Mouse (Mus musculus) monocyte, adult 5-6 weeks (primary cell): Measurements from ENCODE around the gene Acsf3. TPM values are rescaled to one million over a fixed set of nuclear protein-coding genes. Genes with fewer than 3 reads are reported as not detected.

Source experiments
- ATAC-seq: fragments of 153-309, 156-312 bp; replicated peaks from 2 replicates; pipeline ENCODE4 v1.8.0; 2017; ENCODE audit warnings: mild to moderate bottlenecking; ENCODE audit not compliant: low TSS enrichment, insufficient number of reproducible peaks, severe bottlenecking, poor library complexity, low FRiP score
- total RNA-seq: library from RNA; stranded (forward); fragments of 200-1000, 200-491, 200-594 nt; gene quantifications from 3 replicates; pipeline ENCODE4 v1.2.3, GENCODE M21; 2017

Acsf3 gene
- total RNA-seq, 1 experiment from 2014 or later: 4.1 TPM

GRCm38 (mm10) chr8:122758597-122758996 is 16.7 kb upstream of the Acsf3 start:
- no peak for ATAC-seq

GRCm38 (mm10) chr8:122760116-122760515 is 15.2 kb upstream of the Acsf3 start:
- ATAC-seq: no peak

- no peak for ATAC-seq
These were observed 14.2 kb upstream of the Acsf3 start for GRCm38 (mm10) chr8:122761109-122761508.

GRCm38 (mm10) chr8:122762731-122763266 is 12.5 kb upstream of the Acsf3 start:
- ATAC-seq: peak; percentile 72

- ATAC-seq: peak; percentile 38; the same call in 1 of the 2 replicates
These were observed 12.0 kb upstream of the Acsf3 start for GRCm38 (mm10) chr8:122763267-122763738.

- ATAC-seq: no peak
These were observed 10.4 kb upstream of the Acsf3 start for GRCm38 (mm10) chr8:122764790-122765474.

- no peak for ATAC-seq
These were observed 9.1 kb upstream of the Acsf3 start for GRCm38 (mm10) chr8:122766189-122766588.

- no peak for ATAC-seq
These were observed 8.6 kb upstream of the Acsf3 start for GRCm38 (mm10) chr8:122766647-122767200.

- no peak for ATAC-seq
These were observed 8.1 kb upstream of the Acsf3 start for GRCm38 (mm10) chr8:122767229-122767628.

GRCm38 (mm10) chr8:122769251-122770058 is 5.8 kb upstream of the Acsf3 start:
- ATAC-seq: no peak

GRCm38 (mm10) chr8:122772431-122773060 is 2.7 kb upstream of the Acsf3 start:
- ATAC-seq: no peak

- ATAC-seq: no peak
These were observed 2.4 kb downstream of the Acsf3 start for GRCm38 (mm10) chr8:122777701-122778100.

- no peak for ATAC-seq
These were observed 3.5 kb downstream of the Acsf3 start for GRCm38 (mm10) chr8:122778703-122779239.

- no peak for ATAC-seq
These were observed 4.0 kb downstream of the Acsf3 start for GRCm38 (mm10) chr8:122779255-122779654.

- ATAC-seq: no peak
These were observed 9.5 kb downstream of the Acsf3 start for GRCm38 (mm10) chr8:122784756-122785155.

GRCm38 (mm10) chr8:122789796-122790195 is 14.5 kb downstream of the Acsf3 start:
- no peak for ATAC-seq

- ATAC-seq: no peak
These were observed 18.3 kb downstream of the Acsf3 start for GRCm38 (mm10) chr8:122793375-122794174.

- ATAC-seq: no peak
These were observed 18.8 kb downstream of the Acsf3 start for GRCm38 (mm10) chr8:122794175-122794454.
